Mouse (Mus musculus) heart, adult 2 months (tissue): ENCODE measurements around the gene Bach2. TPM values are rescaled to one million over a fixed set of nuclear protein-coding genes. Genes with fewer than 3 reads are reported as not detected.

Experiments used
- DNase-seq, 2 experiments: peaks; one replicate each; pipeline ENCODE4 v3.0.0; 2021
- H3K27ac ChIP-seq: fragments of 200-600 bp; 2 replicates; pipeline ENCODE4 v1.8.1; 2022
- H3K27me3 ChIP-seq: fragments of 200-500 bp; 2 replicates; pipeline ENCODE4 v1.6.1; 2012; ENCODE audit warnings: mild to moderate bottlenecking, low read length, inconsistent platforms, mixed read lengths; ENCODE audit not compliant: control insufficient read depth, insufficient read depth
- H3K36me3 ChIP-seq: fragments of 200-500 bp; 2 replicates; pipeline ENCODE4 v1.6.1; 2012; ENCODE audit warnings: low read length, inconsistent platforms; ENCODE audit not compliant: control insufficient read depth, insufficient read depth
- H3K4me1 ChIP-seq: fragments of 200-500 bp; 2 replicates; pipeline ENCODE4 v1.6.1; 2011; ENCODE audit warnings: low read length; ENCODE audit not compliant: control insufficient read depth, insufficient read depth
- H3K4me3 ChIP-seq: fragments of 200-600 bp; 2 replicates; pipeline ENCODE4 v1.8.1; 2022
- H3K79me2 ChIP-seq: fragments of 200-500 bp; replicated peaks from 2 replicates; pipeline ENCODE4 v1.6.1; 2012; ENCODE audit warnings: mild to moderate bottlenecking, inconsistent platforms, low read length, moderate library complexity, mixed read lengths; ENCODE audit not compliant: control insufficient read depth, insufficient read depth
- H3K9ac ChIP-seq: fragments of 200-500 bp; 2 replicates; pipeline ENCODE4 v1.6.1; 2012; ENCODE audit warnings: low read depth, mild to moderate bottlenecking, control low read depth, inconsistent platforms, low read length, mixed read lengths
- CTCF ChIP-seq: fragments of 200-600 bp; IDR thresholded peaks from 2 replicates; pipeline ENCODE4 v1.8.1; 2022; ENCODE audit warnings: antibody characterized with exemption, mild to moderate bottlenecking, moderate library complexity
- EP300 ChIP-seq: fragments of 200-500 bp; IDR thresholded peaks from 2 replicates; pipeline ENCODE4 v1.6.1; 2011; ENCODE audit warnings: low read depth, low read length, control low read depth; ENCODE audit not compliant: insufficient read depth
- POLR2A ChIP-seq: fragments of 200-500 bp; IDR thresholded peaks from 2 replicates; pipeline ENCODE4 v1.6.1; 2011; ENCODE audit warnings: mild to moderate bottlenecking, low read depth, low read length, control low read depth; ENCODE audit not compliant: insufficient read depth
- WGBS: fragments of 180-500 bp; shearing (Covaris S2); methylation state at CpG from one replicate; pipeline ENCODE4 v1.1.7; 2018; 5-methylcytosine and 5-hydroxymethylcytosine counted together
- intact Hi-C: fragments of 180-260 bp; cut with DNase I; formaldehyde crosslinking; loops from one replicate; pipeline ENCODE4 v1.15.1; 2025
- polyA plus RNA-seq: library from polyadenylated mRNA; depleted of rRNA; stranded (reverse); fragments of >200 nt; gene quantifications from 2 replicates; pipeline ENCODE4 v1.2.3, GENCODE M21; 2012
- total RNA-seq, 2 experiments: library from RNA; stranded (reverse); gene quantifications; 2 replicates each; pipeline ENCODE4 v1.2.3; 2021

The Bach2 gene
- total and polyA plus RNA-seq, 3 experiments: 2.4 to 4.2 (median 3.9) TPM

- intact Hi-C loops: no loop called here
- H3K4me3 ChIP-seq: no peak overlapping the region
- no peak for DNase-seq
- H3K36me3 ChIP-seq: no peaks in the 10 kb centered on the region
- H3K27ac ChIP-seq: no peak overlapping the region
- WGBS: 62% methylated on average over 6 of the region's 6 CpGs
- no peaks in the 10 kb centered on the region for H3K79me2 ChIP-seq
- no peak for TF ChIP-seq POLR2A
- TF ChIP-seq EP300: no peak
- no peaks in the 10 kb centered on the region for H3K27me3 ChIP-seq
- no peak overlapping the region for H3K9ac ChIP-seq
- H3K4me1 ChIP-seq: peaks cover 3% of the 10 kb centered on the region
Measured at GRCm38 (mm10) chr4:32464540-32464939, 225.9 kb downstream of the Bach2 start.

DNA sequence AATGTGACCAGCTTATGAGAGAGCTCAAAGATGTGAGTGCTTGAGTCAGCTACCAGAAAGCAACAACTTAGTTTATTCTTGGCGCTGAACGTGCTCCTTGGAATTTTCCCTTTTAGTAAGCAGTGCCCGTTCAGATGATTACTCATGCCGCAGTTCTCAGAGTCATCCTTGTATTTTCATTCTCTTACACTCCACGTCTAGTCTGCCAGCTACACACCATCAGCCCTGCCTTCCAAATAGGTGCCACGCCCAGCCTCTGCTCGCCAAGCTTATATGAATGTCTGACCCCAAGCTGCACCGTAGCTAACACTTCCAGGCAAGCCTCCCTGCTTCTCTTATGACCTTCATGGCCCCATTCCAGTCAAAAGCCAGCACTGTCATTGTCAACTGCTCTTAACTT, 227.4 kb downstream of the Bach2 start:
- 61% methylated on average over 8 of the region's 8 CpGs for WGBS
- H3K79me2 ChIP-seq: no peaks in the 10 kb centered on the region
- H3K4me3 ChIP-seq: no peak overlapping the region
- DNase-seq: no peak
- H3K27me3 ChIP-seq: no peaks in the 10 kb centered on the region
- H3K36me3 ChIP-seq: no peaks in the 10 kb centered on the region
- no peak overlapping the region for H3K27ac ChIP-seq
- H3K9ac ChIP-seq: no peak overlapping the region
- no peak for TF ChIP-seq POLR2A
- TF ChIP-seq EP300: no peak
- TF ChIP-seq CTCF: no peak
- H3K4me1 ChIP-seq: peaks cover 3% of the 10 kb centered on the region
- intact Hi-C loops: no loop called here

DNA sequence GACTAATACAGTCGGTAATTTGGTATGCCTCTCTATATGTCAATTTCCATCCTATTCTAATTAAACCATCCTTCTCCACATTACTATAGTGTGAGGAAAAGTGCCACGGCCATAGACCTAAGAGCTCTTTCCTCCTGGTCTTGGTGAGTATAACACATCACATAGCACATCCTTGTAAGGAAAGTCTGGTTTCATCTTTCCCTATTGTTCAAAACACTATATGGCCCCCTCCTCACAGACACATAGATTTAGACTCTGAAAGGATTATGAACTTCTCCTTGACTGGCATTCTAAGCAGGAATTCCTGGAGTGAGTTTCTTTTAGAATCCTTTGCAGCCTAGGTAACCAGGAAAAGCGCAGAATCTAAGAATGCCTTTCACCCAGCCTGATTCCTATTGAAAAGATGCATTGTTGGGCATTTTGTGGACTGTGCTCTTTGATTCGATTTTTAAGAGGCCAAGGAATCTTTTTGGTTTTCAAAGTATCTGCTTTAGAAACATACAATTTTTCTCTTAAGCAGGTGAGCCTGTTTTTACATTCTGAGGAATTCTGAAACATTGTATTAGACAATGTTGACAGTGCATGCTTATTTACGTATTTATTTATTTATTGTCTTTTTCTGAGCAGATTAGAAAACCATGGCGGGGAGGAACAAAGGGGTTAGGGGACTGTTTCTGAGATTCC, 239.5 kb downstream of the Bach2 start:
- TF ChIP-seq CTCF (no peak), EP300 (no peak), POLR2A (no peak)
- Histone ChIP-seq H3K4me3 (no peak overlapping the region), H3K36me3 (no peaks in the 10 kb centered on the region), H3K27me3 (no peaks in the 10 kb centered on the region), H3K27ac (no peak overlapping the region), H3K4me1 (no peaks in the 10 kb centered on the region), H3K9ac (no peak overlapping the region), H3K79me2 (no peaks in the 10 kb centered on the region)
- intact Hi-C loops: no loop called here
- DNase-seq: no peak
- 92% methylated on average over 6 of the region's 6 CpGs for WGBS

- TF ChIP-seq EP300: no peak
- no peak for TF ChIP-seq CTCF
- no peak for TF ChIP-seq POLR2A
- H3K36me3 ChIP-seq: no peaks in the 10 kb centered on the region
- H3K9ac ChIP-seq: no peak overlapping the region
- 68% methylated on average over 3 of the region's 3 CpGs for WGBS
- H3K27ac ChIP-seq: no peak overlapping the region
- H3K27me3 ChIP-seq: no peaks in the 10 kb centered on the region
- no peak overlapping the region for H3K4me3 ChIP-seq
- intact Hi-C loops: no loop called here
- H3K79me2 ChIP-seq: no peaks in the 10 kb centered on the region
- no peaks in the 10 kb centered on the region for H3K4me1 ChIP-seq
- DNase-seq: no peak
Measured at GRCm38 (mm10) chr4:32479231-32479630, 240.6 kb downstream of the Bach2 start.

DNA sequence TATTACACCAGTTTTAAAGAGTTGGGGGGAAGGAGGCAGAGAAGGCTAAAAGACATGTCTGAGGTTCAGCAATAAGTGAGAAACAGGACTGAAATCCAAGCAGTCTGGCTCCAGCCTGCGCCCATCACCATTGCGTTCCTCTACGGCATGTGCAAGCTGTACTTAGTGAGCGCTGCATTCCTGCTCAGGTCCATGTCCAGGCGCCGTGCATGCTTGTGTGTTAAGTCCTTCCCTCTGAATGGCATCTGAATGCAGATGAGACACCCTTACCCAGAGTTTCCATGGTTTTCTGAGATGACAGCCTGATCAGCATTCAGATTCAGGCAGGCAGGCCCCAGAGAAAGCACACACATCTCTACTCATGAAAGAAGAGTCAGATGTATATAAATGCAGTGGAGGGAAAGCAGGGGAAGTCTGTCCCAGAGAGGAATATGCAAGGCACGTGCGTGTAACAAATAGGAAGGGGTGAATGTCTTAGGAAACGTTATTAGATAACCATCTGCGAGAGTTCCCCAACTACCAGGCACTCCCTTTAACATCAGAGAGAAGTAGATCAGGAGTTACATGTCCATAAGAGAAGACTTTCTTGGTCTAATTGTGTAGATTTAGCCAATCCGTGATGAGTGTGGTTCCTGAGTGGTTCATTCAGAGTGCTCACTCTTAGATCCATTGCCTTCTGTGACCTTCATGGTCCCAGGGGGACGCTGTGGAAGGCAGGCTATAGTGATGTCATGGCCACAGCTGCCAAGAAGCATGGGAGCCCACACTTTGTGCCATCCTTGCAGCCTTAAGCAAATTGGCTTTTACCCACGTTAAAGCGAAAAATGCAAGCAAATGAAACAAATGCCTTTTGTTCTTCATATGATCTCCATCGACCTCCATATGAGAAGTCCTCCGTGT, 241.4 kb downstream of the Bach2 start:
- no peak for TF ChIP-seq EP300
- no peak for TF ChIP-seq POLR2A
- no peak for TF ChIP-seq CTCF
- no peak for DNase-seq
- H3K79me2 ChIP-seq: no peaks in the 10 kb centered on the region
- H3K4me1 ChIP-seq: no peaks in the 10 kb centered on the region
- H3K27ac ChIP-seq: no peak overlapping the region
- 87% methylated on average over 16 of the region's 16 CpGs for whole genome bisulfite sequencing
- no peaks in the 10 kb centered on the region for H3K27me3 ChIP-seq
- H3K9ac ChIP-seq: no peak overlapping the region
- H3K36me3 ChIP-seq: no peaks in the 10 kb centered on the region
- H3K4me3 ChIP-seq: no peak overlapping the region
- intact Hi-C loops: no loop called here
